Mouse (Mus musculus): ENCODE data around the gene Fam43b. TPM values are rescaled to one million over a fixed set of nuclear protein-coding genes. Genes with fewer than 3 reads are reported as not detected.

Fam43b gene
- under 1 TPM in 1 of 2 experiments, not detected in 1; 0.72 TPM for polyA plus RNA-seq (2017; shearing (Covaris generic))

DNA sequence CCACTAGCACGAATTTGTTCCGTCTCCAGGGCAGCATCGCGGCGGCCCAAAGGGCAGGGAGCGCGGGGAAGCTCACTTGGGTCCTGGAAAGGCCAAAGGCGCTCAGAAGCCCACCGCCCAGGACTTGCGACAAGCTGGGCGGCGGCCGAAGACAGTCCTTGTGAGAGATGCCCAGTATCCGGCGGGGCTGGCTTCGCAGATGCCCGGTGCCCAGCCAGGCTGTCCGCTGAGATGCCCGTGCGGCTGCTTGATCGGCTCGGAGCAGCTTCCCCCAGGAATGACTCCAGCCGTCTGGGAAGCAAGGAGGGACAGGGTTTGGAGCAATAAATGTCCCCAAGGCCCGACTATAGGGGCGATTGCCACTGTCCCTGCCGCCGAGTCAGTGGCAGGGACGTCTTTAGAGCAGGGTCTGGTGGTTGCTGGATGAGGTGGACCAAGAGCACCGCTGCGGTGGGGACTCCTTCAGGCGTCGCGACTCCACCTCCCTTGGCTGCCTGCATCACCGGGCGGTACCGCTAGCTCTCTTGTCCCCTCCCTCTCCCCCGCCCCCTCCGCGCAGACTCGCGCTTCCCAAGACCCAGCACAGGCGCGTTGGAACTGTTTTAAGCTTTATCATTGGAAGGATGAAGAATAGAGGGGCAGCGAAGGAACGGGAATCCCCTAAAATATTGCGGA, at the start of gene Fam43b:
TSS of gene Fam43b (minus strand) at position 558 of the 675 bp plus-strand sequence.

DNA sequence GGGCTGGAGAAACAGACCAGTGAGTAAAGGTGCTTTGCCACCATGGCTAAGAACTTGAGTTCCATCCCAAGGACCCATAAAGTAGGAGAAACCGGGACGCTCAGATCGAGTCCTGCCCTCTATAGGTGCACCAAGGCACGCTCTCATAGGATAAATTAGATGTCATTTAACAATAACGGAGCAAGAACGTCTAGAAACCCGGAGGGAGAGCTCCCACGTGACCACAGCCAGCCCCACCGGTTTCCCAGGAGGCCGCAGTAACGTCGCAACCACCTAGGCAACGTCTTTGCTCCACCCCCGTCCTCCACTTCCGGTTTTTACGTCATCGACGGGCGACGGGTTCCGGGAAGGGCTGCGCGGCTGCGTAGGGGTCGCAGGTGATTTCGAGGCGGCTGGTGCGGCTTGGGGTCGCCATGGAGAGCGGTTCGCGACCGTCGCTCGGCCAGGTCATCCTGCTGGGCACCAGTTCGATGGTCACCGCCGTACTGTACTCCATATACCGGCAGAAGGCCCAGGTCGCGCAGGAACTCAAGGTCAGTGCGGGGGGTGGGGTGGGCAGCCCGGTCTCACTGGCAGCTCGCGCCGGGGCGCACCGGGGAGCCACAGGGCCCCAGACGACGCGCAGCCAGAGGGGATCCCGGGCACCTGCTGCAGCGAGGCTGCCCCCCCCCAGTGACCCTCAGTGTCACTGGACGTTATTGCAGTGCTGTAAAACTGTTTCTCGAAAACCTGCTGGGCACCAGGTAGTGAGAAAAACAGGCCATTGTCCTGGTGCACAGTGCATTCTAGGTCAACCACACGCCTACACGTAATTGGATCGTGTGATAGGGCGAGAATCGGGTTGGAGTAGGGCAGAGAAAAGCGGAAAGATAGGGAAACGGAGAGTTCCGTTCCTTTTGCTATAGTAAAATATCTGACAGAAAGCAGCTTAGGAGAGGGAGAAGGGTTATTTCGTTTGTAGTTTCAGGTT, 38.3 kb upstream of the Fam43b start, which contains the start of gene Mul1:
TSS of gene Mul1 (plus strand) at position 325 of the 970 bp plus-strand sequence.

DNA sequence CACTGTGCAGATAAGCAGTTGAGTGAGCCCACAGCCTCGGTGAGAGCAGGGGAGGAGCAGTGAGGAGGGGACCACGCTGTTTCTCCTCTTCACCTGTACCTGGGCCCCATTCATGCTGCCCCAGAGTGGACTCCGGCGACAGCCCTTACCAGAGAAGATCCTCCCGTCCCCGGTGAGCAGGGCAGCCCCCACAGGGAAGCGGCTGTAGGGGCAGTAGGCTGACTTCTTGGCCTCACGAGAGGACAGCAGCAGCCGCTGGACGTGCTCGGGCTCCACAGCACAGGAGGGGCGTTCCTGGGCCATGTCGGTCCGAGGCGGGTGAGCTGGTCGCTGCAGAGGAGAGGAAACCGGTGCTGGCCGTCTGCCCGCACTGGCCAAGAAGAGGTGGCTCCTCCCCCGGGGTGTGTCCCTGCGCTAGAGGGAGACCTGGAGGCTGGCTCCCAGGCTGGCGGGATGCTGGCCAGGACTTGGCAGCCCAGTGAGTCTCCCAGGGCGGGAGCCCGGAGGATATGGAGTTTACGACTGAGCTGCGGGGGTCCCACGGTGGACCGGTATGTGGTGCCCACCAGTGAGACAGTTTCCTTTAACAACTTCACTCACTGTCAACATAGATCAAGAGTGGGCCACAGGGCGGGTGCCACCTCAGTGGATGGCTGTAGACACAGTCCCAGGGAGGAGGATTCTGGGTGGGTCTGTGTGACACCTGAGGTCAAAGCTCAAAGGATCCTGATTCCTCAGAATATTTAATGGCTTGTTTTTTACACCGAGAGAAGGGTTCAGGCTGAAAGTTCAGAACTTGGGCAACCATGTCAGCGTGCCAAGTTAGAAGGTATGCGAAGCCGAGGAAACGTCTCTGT, 28.5 kb downstream of the Fam43b start, which contains the start of gene Cda:
TSS of gene Cda (minus strand) at position 352 of the 857 bp plus-strand sequence.

Other genes with a start within 250 kb of the Fam43b start
- gene Hp1bp3, start 180.2 kb downstream of the Fam43b start, polyA plus RNA-seq (2017; shearing (Covaris generic)) = 100 to 1,000 TPM; 193 to 197 TPM
- gene Sh2d5, start 146.1 kb downstream of the Fam43b start, polyA plus RNA-seq (2017; shearing (Covaris generic)) = 1 to 10 TPM in 1 of 2 experiments, under 1 TPM in 1; 0.43 to 1.7 TPM
- 1 to 10 TPM in 1 of 2 experiments, under 1 TPM in 1; 0.27 to 1.1 TPM for gene Kif17, start 146.1 kb downstream of the Fam43b start, polyA plus RNA-seq (2017; shearing (Covaris generic))
- gene Ddost, start 91.8 kb downstream of the Fam43b start, polyA plus RNA-seq (2017; shearing (Covaris generic)) = 100 to 1,000 TPM; 191 to 194 TPM
- gene Pink1, start 70.2 kb downstream of the Fam43b start, polyA plus RNA-seq (2017; shearing (Covaris generic)) = 100 to 1,000 TPM in 1 of 2 experiments, 10 to 100 TPM in 1; 94.5 to 112 TPM
- 1 to 10 TPM in 1 of 2 experiments, not detected in 1; 1.3 TPM for gene Cda, start 28.5 kb downstream of the Fam43b start, polyA plus RNA-seq (2017; shearing (Covaris generic))
- gene Mul1, start 38.1 kb upstream of the Fam43b start, polyA plus RNA-seq (2017; shearing (Covaris generic)) = 10 to 100 TPM; 10.2 to 10.5 TPM
- 1 to 10 TPM in 1 of 2 experiments, under 1 TPM in 1; 0.82 to 1.2 TPM for gene Camk2n1, start 57.8 kb upstream of the Fam43b start, polyA plus RNA-seq (2017; shearing (Covaris generic))
- under 1 TPM; 0.07 to 0.18 TPM for gene Vwa5b1, start 239.4 kb upstream of the Fam43b start, polyA plus RNA-seq (2017; shearing (Covaris generic))